Mouse (Mus musculus): ENCODE results near the gene Msmb.
"Not testable (repeated sequence)": the region's sequence is repeated elsewhere in the genome, so short reads cannot be mapped to it uniquely, and the experiment has no call there.

Msmb gene

GRCm38 (mm10) chr14:32141723-32142122 is at the start of gene Msmb:
Gene Msmb (plus strand): TSS chr14:32142023.
- no peak for DNase-seq

DNA sequence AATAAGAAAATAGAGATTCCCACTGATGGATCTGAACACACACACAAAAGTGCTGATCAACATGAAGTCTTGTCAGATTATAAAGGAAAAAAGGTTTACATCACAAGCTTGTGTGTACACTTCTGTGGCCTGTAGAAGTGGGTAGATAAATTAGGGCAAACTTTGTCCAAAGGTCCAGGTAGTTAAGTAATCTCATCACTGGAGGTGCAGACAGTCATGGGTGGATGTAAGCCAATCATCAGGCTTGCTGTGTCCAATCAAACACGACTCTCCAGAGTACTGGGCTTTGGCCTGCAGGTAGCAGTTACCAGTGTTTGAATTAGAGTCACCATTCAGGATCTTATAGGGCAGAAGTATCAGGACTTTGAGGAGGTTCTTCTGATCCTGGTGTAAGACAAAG is 48.8 kb upstream of the Msmb start:
- DNase-seq = no peak

GRCm38 (mm10) chr14:32093500-32094117 is 48.2 kb upstream of the Msmb start:
- DNase-seq = no peak

DNA sequence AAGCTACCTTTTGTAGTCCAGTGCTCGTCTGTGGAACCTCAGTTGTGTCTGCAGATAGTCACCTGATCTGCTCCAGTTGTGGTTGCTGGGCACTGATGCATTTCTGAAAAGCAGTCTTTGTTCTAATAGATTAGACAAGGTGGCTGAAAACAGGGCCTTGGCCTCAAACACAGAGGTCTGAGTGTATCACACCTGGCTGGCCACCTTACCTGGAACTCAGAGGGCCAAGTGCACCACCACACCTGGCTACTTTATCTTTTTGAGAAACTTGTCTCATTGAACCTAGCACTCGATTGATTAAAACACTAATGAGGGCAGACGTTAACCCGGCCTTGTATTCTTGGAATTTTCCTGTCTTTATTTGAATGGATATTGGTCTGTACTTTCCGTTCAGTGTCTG is 46.2 kb upstream of the Msmb start:
- DNase-seq = no peak

- no peak for DNase-seq
Measured at GRCm38 (mm10) chr14:32096740-32097139, 45.1 kb upstream of the Msmb start.

DNA sequence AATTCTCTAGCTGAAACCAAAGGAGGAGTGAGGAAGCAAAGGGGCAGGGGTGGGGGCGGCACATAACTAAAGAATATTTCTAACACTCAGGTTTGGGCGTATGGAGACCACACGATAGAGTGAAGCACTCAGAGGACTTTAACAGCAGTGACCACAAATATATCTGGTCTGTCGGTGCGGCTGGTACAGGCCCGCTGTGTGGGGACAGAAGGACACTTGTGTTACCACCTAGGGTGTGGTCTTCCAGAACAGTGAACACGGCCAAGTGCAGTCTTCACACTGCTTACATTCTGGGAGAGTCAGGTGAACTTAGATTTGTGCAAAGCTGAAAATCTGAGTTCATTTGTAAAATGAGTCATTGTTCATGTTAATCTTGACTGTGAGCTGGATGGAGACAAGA is 44.1 kb upstream of the Msmb start:
- DNase-seq = no peak

DNA sequence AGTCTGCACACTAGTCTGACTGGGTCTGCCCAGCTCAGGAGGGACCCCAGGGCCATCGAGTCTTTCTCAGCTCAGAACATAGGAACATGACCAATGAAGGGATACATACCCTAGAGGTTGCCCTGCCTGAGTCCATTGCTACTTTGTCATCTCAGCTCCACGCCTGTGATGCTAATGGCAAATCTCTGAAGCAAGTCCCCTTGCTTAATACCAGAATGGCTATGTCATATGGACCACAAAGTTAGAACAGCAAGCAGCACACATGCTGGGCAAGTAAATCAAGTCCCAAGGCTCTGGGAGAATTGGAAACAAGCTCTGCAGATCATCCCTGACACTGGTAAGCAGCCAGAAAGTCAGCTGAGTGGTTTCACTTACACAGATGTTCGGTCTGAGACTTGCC is 42.9 kb upstream of the Msmb start:
- DNase-seq = no peak

DNA sequence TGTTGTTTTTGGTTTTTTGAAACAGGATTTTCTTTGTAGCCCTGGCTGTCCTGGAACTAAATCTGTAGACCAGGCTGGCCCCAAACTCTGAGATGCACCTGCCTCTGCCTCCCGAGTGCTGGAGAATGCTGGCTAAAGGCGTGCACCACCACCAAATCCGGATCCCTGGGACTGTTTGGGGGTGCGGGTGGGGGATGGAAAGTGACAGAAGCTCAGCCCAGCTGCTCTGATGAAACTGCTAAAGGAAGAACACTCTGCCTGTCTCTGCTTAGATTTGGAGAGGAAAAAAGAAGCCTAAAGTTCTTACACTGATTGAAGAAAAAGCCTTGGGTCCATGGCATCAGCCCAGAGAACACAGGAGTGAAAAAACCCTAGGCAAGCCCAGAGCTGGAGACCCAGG is 38.3 kb upstream of the Msmb start:
- no peak for DNase-seq

DNA sequence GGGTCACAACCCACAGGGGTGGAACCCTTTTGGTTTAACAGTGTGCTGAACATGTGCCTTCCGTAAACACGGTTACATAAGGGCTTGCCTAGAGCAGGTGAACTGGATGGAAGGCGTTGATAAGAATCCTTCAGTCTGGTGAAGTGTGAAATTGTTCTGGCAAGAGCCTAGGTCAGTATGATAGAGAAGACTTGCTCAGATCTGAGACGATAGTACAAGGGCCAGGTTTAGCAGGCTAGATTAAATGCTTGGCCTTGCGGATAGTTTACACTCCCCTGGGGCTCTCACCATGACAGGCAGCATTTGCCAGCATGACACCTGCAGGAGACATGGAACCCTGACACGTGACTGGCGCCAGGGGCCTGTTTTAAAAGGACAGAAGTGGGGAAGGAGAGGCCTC is 36.2 kb upstream of the Msmb start:
- DNase-seq = no peak

DNA sequence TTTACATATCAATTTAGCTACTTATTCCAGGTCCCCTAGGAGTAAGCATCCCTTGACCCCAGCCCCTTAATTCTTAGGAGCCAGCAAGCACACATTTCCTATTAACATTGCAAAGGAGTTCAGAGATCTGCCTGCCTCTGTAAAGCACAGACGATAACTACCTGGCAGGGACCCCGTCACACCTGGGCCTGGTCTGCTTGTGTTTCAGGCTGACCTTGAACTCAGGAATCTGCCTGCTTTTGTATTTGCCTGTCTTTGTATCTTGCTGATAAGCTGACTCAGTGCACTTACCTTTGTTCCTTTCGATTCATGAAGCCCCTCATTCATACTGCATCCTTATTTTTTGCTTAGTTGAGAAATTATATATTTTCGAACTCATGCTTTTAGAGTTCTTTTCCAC is 34.9 kb upstream of the Msmb start:
- DNase-seq = no peak

DNA sequence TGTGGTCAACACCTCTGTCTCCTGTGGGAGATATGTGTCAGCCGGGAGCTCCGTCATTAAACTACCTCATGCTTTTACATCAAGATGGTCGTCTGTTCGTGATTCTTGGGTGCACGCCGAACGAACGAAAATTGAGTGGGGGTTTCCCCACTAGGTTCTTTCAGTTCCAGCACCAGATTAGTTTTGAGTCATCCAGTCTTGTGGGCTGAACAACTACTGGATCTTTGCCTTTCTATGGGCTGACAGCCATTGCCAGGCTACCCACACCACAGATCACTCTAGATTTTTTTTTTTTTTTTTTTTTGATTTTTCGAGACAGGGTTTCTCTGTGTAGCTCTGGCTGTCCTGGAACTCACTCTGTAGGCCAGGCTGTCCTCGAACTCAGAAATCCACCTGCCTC is 29.7 kb upstream of the Msmb start:
- DNase-seq = not testable (repeated sequence)

DNA sequence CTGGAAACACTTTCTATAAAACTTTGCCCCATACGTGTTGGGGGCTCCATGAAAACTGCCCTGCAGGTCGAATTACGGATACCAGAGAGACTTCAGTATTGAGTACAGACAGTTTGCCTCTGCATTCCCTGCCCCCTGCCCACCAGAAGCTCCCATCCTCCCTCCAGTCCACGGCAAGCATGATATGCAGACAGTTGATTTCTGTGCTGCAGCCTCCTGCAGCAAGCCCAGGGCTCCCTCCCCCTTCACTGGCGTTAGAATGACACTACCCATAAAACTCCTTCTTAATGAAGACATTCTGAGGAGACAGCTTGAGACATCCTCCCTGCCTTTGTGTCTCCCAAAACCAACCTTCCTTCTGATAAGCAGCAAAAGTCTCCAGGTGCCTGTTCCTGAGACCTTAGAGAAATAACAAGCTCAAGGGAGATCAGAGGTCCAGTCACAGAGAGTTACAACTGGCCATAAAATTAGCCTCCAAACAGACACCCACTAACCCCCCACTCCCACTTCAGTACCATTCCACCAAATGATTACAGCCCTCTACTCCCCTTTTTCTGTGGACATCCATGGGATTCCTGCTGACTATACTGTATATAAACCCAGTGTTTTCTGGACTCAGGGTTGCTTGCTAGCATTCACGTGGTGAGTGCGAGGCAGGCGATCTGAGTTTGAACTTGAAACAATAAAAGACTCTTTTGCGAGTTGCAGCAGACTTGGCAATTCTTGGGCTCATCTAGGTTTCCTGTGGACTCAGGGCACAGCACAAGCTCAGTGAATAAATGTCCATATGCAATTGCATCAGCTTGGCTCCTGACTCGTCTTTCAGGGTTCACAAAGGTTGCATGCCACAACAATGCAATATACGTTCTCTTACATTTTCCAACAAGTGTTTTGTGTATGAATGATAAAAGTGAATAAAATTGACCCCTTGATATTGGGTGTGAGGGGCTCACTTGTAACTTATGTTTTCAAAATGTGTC is 20.6 kb upstream of the Msmb start:
- no peak for DNase-seq

DNA sequence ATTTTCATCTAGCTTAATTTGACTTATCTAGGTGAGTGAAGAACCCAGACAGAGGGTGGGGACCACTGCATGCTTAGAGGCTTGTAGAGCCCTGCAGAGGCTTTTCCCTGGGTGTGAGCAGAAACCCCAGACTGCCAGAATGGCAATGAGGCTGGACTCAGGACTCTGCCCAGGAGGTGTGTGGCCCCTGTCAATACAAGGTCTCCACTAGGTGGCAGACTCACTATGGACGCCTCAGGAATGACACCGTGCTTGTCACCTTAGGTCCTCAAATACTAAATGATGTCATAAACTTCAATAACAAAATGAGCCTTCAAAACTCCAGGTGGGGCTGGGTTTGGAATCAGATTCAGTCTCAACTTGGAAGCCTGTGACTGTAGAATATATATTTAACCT is 19.9 kb upstream of the Msmb start:
- DNase-seq = no peak

DNA sequence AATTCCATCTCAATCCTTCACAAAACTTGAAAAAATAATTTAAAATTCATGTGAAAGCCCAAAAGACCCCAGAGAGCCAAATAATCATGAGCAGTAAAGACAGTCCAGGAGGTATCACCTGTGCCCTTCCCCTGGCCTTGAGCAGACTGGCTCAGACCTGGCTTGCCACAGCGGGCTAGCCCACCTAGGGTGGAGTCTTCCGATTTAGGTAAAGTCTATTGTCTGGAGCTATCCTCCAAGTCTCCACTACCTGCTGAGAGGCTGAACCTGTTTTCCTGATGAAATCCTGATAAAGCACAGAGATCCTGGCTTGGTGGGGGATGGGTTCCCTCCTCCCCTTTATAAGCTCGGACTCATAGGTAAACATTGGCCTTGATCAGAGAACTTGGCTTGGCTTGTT is 17.6 kb upstream of the Msmb start:
- no peak for DNase-seq

DNA sequence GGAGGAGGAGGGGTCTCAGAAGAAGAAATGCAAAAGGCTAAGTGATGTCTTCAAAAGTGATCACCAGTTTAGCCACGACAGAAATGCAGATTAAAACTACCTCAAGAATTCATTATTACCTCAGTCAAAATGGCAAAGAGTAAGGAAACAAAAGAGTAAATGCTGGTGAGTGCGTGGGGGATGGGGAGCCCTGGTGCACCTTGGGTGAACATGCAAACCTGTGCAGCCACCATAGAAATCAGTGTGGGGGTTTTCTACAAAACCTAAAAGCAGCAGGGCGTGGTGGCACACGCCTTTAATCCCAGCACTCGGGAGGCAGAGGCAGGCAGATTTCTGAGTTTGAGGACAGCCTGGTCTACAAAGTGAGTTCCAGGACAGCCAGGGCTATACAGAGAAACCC is 16.6 kb upstream of the Msmb start:
- DNase-seq = not testable (repeated sequence)

DNA sequence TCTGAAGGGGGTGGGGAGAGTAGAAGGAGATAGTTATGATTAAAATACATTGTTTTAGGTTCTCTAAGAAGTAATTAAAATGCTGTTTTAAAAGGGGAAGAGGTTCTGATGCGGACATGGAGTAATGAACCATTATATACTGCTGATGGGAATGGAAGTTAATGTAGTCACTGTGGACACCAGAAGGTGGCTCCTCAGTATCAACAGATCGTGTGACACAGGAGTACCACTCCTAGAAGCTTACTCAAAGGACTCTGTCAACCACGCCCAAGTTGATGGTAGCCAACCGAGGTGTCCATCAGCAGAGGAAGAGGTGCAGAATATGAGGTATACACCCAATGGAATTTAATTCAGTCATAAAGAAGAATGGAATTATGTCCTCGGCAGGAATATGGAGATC is 13.4 kb upstream of the Msmb start:
- DNase-seq = no peak

- no peak for DNase-seq
Measured at GRCm38 (mm10) chr14:32131836-32132235, 10.0 kb upstream of the Msmb start.

GRCm38 (mm10) chr14:32134293-32134692 is 7.5 kb upstream of the Msmb start:
- DNase-seq = no peak

DNA sequence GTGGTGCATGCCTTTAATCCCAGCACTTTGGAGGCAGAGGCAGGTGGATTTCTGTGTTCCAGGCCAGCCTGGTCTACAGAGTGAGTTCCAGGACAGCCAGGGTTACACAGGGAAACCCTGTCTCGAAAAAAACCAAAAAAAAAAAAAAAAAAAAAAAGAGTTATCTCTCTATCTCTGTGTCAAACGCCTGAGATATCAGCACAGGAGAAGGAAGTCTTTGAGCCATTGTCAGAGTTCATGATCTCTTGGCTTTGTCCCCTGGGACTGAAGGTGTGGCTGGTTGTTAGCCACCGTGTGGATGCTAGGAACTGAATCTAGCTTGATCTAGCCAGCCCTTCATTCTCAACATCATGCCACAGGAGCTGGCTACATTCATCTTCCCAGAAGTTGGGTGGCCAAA is 5.4 kb upstream of the Msmb start:
- not testable (repeated sequence) for DNase-seq

DNA sequence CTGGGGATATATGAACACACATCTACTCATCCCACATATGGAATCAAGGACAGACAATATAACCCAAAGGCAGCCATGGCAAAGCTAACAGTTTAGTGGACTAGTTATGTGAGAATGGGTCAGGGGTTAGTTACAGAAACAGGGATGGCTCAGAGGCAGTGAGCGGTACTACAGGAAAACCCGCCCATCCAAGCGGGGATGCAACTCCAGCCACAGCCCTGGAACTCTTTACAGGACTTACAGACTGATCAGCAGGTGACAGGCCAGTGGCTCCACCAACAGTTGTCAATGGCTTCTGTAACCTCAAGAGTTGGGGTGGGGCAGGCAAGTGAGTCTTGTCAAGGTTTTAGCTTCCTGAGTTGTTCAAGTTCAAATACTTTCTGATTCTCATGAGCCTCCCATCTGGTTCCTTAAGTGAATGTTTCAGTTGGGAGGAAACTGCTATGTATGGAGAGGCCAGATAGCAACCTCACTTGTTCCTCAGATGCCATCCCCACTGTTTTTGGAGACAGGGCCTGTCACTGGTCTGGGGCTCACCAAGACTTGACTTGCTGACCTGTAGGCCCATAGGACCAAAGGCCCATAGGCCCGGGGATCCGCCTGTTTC is 1.4 kb upstream of the Msmb start:
- DNase-seq = no peak

DNA sequence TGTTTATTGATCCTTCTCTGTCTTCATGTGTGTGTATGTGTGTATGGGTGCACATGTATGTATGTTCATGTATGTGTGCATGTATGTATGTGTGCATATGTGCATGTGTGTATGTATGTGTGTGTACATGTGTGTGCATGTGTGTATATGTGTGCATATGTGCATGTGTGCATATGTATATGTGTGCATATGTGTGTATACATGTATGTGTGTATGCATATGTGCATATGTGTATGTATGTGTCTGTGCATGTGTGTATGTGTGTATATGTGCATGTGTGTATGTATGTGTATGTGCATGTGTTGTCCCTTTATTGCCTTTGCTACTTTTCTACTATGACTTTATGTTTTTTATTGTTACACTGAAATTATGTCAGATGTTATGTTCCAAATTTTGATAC is 2.9 kb downstream of the Msmb start:
- no peak for DNase-seq

- no peak for DNase-seq
Measured at GRCm38 (mm10) chr14:32145401-32145800, 3.6 kb downstream of the Msmb start.

- no peak for DNase-seq
Measured at GRCm38 (mm10) chr14:32145809-32146511, 4.1 kb downstream of the Msmb start.

Data from cerebellum, adult 8-10 months (tissue).